Mouse (Mus musculus) c-Kit-positive CD71-positive TER-119-negative erythroid progenitor cells, embryonic 14.5 days (primary cell): ENCODE data around the gene Fhl4.
A peak's percentile ranks its signal among the peaks of the same experiment; 100 is the strongest.

ENCODE experiments used
- DNase-seq: peaks from one replicate; pipeline ENCODE4 v3.0.0-alpha.2; 2013; ENCODE audit warnings: low read depth

Fhl4 gene

GRCm38 (mm10) chr10:85102247-85103084 is at the start of gene Fhl4, which contains the start of gene Tmem263:
Gene Fhl4 (minus strand): TSS chr10:85102495.
Gene Tmem263 (plus strand): TSS chr10:85102627.
- DNase-seq, result peak; percentile 70

GRCm38 (mm10) chr10:85149226-85149625 is 46.9 kb upstream of the Fhl4 start:
- no peak for DNase-seq

- no peak for DNase-seq
These were observed 44.0 kb upstream of the Fhl4 start for GRCm38 (mm10) chr10:85146282-85146681.

GRCm38 (mm10) chr10:85141465-85141864 is 39.2 kb upstream of the Fhl4 start:
- DNase-seq, result no peak

- no peak for DNase-seq
These were observed 34.3 kb upstream of the Fhl4 start for GRCm38 (mm10) chr10:85136573-85136972.

GRCm38 (mm10) chr10:85128453-85128852 is 26.2 kb upstream of the Fhl4 start:
- DNase-seq, result peak; percentile 28

- peak; percentile 96 for DNase-seq
These were observed 25.3 kb upstream of the Fhl4 start, which contains the start of gene Mterf2 for GRCm38 (mm10) chr10:85127395-85128287. Gene Mterf2 (minus strand): TSS chr10:85128027.

GRCm38 (mm10) chr10:85125184-85125583 is 22.9 kb upstream of the Fhl4 start:
- DNase-seq, result no peak

- DNase-seq, result no peak
These were observed 12.1 kb upstream of the Fhl4 start for GRCm38 (mm10) chr10:85114409-85114808.

- DNase-seq, result peak; percentile 16
These were observed 990 bp upstream of the Fhl4 start for GRCm38 (mm10) chr10:85103085-85103885.

- DNase-seq, result peak; percentile 49
These were observed 454 bp downstream of the Fhl4 start for GRCm38 (mm10) chr10:85101841-85102240.

- no peak for DNase-seq
These were observed 30.6 kb downstream of the Fhl4 start for GRCm38 (mm10) chr10:85071605-85072152.

- DNase-seq, result no peak
These were observed 47.4 kb downstream of the Fhl4 start for GRCm38 (mm10) chr10:85054876-85055275.

GRCm38 (mm10) chr10:85052451-85052850 is 49.8 kb downstream of the Fhl4 start:
- DNase-seq, result no peak

GRCm38 (mm10) chr10:85050668-85051208 is 51.6 kb downstream of the Fhl4 start:
- no peak for DNase-seq

- no peak for DNase-seq
These were observed 54.3 kb downstream of the Fhl4 start for GRCm38 (mm10) chr10:85048008-85048407.

- peak; percentile 23 for DNase-seq
These were observed 55.7 kb downstream of the Fhl4 start for GRCm38 (mm10) chr10:85046585-85046984.
